Mouse (Mus musculus) left cerebral cortex, postnatal 14 days (tissue): ENCODE measurements at regions not wholly inside any gene's neighbourhood (a gene's known extent, or its start where the extent isn't known, plus 50 kb on each side); places are given as distances from the start of the nearest gene placed in this dataset.
A peak's percentile ranks its signal among the peaks of the same experiment; 100 is the strongest.

Experiments
- DNase-seq, 2 experiments: peaks; one replicate each; pipeline ENCODE4 v3.0.0; 2021 to 2022; ENCODE audit warnings: low spot score in 2 of 2, mixed read lengths in 1 of 2
- intact Hi-C: fragments of 180-260 bp; cut with DNase I; formaldehyde crosslinking; loops from one replicate; pipeline ENCODE4 v1.15.1; 2025

- intact Hi-C loops = no loop called here
Measured at GRCm38 (mm10) chr17:31732176-31732880, 54.7 kb downstream of the Cryaa start.

GRCm38 (mm10) chr17:31734521-31734920, 56.9 kb downstream of the Cryaa start:
- intact Hi-C loops = no loop called here
- DNase-seq = no peak

More at GRCm38 (mm10) chr17:31732176-31732880, 54.7 kb downstream of the Cryaa start:
- no peak for DNase-seq

DNA sequence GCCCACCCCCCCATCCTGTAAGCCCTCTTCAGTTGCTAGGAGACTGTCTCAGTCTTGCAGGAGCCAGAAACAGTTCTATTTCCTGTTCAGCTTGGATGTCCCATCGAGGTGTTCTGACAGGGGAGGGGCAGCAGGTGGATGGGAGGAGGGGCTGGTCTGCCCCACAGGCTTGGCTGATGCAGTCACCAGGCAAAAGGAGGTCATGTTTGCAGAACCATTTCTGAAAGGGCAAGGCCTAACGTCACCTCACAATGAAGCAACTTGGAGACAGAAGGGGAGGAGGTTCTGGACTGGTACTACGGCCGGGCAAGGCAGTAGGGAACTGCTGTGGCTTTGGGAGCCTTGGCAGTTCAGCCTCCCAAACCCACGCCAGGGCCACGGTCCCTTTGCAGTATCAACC, 59.1 kb downstream of the Cryaa start:
- no peak for DNase-seq
- intact Hi-C loops = no loop called here

- intact Hi-C loops = no loop called here
Measured at GRCm38 (mm10) chr17:31738249-31738648, 60.6 kb downstream of the Cryaa start.

DNA sequence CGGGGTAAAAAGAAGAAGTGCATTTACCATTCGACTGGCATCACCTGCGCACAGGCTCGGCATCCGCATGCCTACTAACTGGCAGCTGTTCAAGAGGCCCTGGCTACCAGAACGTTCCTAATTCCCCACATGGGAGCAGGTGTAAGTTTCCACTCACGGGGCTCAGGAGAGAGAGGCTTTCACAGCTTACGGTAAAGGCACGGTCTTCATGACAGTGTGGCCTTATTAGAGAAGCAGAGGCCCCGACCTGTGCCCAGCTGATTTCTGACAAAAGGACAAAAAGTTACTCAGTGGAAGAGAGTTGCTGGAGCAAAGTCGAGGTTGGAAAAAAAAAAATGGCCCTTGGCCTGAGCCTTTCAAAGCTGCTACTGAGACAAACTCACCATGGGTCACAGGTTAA, 62.0 kb downstream of the Cryaa start:
- intact Hi-C loops = no loop called here
- no peak for DNase-seq

More at GRCm38 (mm10) chr17:31738249-31738648, 60.6 kb downstream of the Cryaa start:
- DNase-seq = no peak

- no peak for DNase-seq
- intact Hi-C loops = no loop called here
Measured at GRCm38 (mm10) chr17:31740059-31740458, 62.5 kb downstream of the Cryaa start.

DNA sequence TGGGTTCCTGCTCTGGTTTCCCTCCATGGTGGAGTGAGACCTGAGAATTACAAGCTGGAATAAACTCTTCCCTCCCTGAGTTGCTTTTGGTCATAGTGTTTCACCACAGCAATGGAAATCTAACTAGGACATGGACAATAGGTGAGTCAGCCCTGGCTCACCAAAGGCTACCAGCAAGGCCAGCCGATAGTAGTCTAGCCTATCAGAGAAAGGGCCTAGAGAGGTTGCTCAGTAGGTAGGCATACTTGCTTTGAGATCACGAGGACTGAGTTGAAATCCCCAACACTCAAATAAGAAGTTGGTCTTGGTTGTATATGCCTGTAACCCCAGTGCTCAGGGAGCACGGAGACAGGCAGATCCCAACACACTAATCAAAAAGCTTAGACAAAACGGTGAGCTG, 66.0 kb downstream of the Cryaa start:
- intact Hi-C loops = no loop called here
- DNase-seq = no peak

DNA sequence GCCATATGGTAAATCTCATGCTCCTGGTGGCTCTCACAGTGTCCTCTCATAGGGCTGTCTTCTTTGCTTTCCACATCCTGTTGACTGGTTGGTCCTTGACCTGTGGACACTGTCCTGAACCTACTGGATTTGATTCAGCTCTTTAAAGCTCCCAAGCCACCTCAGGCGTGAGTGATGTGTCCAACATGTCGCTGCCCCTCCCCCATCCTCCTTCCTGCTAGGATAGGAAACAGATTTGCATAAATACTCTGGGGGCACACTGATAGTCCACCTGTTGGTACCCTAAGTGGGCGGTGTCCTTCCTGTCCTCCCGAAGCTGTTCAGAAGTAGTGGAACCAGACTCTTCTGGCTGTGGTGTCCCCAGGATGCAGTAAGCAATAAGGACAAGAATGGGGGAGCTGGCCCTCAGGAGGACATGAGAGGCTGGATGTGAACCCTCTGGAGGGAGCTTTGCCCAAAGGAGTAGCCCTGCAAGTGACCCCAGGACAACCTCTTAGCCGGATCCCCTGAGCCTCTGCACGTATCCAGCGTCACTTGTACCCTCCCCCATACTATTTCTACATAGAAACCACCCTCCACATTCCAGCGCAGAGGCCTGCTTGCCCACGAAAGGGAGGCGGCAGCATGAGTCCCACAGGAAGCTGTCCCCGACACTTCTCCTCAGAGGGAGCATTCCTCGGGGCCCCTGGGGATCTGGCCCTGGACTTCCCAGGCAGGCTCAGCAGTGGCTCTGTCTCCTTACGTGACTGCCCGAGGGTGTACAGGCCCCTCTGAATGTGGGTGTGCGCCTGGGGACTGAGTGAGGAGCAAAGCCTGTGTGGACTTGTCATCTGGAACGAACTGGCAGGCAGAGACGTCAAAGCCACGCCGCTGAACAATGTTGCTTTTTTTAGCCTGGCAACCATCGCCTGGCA, 68.8 kb downstream of the Cryaa start:
- DNase-seq = peak; percentile 19 to 52
- intact Hi-C loops = no loop called here

DNA sequence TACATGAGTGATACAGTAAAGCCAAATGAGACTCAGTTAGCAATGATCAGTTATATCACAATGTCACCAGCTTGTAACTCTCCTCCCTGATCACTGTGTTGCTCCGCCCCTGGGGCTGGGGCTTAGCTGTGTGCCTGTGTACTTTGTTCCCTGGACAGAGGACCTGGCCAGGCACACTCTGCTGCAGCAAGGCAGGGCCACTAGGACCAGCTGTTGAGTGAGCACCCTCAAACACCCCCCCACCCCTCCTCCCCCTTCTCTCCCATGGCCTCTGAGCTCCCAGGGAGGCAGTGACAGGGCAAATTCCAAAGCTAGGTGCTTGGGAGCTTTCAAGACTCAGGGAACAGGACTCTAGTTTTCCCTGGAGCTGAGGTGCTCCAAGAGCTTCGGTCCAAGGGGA, 70.0 kb downstream of the Cryaa start:
- intact Hi-C loops = no loop called here

GRCm38 (mm10) chr17:31748158-31748557, 70.6 kb downstream of the Cryaa start:
- intact Hi-C loops = no loop called here
- DNase-seq = no peak

More for the DNA sequence above, 70.0 kb downstream of the Cryaa start:
- DNase-seq = no peak

GRCm38 (mm10) chr17:31748971-31749370, 71.4 kb downstream of the Cryaa start:
- intact Hi-C loops = no loop called here
- DNase-seq = no peak

DNA sequence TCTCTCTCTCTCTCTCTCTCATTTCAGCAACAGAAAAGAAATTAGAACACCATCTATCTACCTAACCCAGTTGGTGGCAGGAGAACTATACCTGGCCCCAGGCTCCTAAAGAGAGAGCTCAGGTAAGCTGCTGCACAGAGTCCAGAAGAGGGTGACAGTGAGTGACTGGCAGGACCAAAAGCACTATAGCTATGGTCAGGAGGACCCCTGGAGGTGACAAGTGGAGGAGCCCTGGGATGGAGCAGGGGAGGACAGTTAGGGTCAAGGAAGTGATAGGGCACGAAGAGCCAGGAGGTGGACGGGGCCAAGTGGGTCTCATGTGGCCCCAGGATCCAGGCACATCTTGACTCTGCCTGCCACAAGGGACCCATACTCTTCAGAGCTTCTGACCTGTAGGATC, 73.7 kb downstream of the Cryaa start:
- no peak for DNase-seq
- intact Hi-C loops = no loop called here

GRCm38 (mm10) chr17:31753113-31753858, 75.7 kb downstream of the Cryaa start:
- peak in 1 of 2 experiments; percentile 33 for DNase-seq
- intact Hi-C loops = no loop called here

GRCm38 (mm10) chr17:31753859-31754229, 76.2 kb downstream of the Cryaa start:
- intact Hi-C loops = no loop called here
- DNase-seq = no peak

DNA sequence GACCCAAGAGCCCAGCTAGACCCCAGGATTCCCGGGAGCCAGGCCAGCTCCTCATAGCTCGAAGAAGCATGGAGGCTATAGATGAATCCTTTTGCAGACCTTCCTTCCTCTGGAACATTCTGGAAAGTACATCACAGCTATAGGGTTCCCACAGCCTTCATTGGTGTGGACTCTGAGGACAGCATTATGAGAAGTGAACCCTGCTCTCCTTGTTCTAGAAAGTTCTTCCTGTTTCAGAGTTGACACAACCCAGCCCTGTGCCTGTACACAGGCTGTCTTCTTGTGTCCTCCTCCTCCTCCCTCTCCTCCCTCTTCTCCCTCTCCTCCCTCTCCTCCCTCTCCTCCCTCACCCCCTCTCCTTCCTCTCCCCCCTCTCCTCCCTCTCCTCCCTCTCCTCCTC, 82.9 kb downstream of the Cryaa start:
- intact Hi-C loops = loop anchor here (10.0 kb wide), 1 partner anchor 94 kb away; the partner anchor contains the start of gene Sik1
- DNase-seq = no peak

DNA sequence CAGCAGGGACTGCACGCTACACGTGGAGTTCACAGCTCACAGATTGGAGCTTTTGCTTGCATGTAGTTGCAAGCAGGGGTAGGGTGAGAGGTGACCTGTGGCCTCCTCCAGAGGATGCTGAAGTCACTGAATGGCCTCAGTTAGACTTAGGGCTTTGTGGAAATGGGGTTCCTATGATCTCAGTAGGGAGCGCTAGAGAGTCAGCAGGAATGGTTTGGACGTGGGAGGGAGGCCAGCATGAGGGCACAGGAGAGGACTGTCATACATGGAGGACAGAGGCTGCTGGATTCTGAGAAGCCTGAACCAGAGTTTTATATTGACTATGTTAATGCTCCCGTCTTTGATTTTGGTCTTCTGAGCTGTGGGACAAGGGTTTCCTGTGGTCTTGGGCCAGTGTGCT, 85.5 kb downstream of the Cryaa start:
- no peak for DNase-seq
- intact Hi-C loops = loop anchor here (10.0 kb wide), 1 partner anchor 92 kb away; the partner anchor contains the start of gene Sik1

DNA sequence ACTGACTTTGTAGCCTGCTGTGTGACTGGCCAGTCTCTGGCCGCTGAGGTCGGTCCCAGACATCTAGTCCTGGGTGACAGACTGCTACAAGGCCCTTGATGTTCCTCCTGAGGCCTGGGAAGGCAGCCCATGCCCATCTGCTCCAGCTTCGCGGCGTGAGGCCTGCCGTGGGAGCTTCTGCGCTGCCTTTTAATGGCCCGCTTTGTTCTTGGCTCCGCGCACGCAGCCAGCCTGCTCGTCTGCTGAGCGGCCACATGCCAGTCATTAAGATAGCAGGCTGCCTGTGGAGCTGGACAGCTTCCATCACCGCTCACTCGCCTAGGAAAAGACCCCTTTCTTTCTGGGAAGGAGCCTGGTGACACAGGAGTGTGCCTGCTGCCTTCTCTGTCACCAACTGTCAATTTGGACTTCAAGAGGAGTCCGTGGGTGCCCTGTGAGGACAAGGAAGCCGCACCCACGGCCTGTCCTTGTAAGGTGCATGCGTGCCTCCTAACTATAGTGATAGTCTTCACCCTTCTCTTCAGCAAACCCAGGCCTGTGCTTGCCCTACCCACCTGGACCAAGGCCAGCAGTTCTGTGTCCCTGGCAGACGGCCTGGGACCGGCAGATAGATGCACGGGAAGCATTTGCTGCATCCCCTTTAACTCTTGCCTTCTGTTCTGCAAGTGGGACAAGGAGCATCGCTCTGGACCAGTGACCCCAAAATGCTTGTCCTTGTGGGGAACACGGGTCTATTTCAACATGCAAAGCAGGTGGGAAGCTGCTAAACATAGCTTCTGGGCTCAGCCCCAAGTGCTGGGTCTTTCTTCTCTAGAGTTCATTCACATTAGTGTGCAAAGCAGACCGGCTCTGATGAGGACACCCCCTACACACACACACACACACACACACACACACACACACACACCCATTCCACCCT, 88.6 kb downstream of the Sik1 start:
- peak; percentile 75 to 79 for DNase-seq
- intact Hi-C loops = loop anchor here (10.0 kb wide), 1 partner anchor 88 kb away; the partner anchor contains the start of gene Sik1

- intact Hi-C loops = no loop called here
- DNase-seq = no peak
Measured at GRCm38 (mm10) chr17:31772201-31772820, 83.3 kb downstream of the Sik1 start.
